Mouse (Mus musculus) G1E (cell line): ENCODE data around the gene Ext2.

ENCODE experiments used
- CTCF ChIP-seq: IDR thresholded peaks from 2 replicates; pipeline ENCODE4 v1.5.1; 2012; ENCODE audit warnings: low read depth, low read length, inconsistent platforms, mixed read lengths
- GATA1 ChIP-seq: IDR thresholded peaks from 2 replicates; pipeline ENCODE4 v1.6.1; 2012; ENCODE audit warnings: borderline replicate concordance, low read length, inconsistent platforms, mixed read lengths
- TAL1 ChIP-seq: conservative IDR thresholded peaks from 2 replicates; pipeline ENCODE4 v1.6.1; 2012; ENCODE audit warnings: low read depth, low read length, inconsistent platforms, mixed read lengths

GRCm38 (mm10) chr2:93785432-93785798 is 37.0 kb downstream of the Ext2 start:
- no peak for TF ChIP-seq CTCF
- TF ChIP-seq TAL1 = no peak
- TF ChIP-seq GATA1 = no peak
